Comparison of ENCODE assay signal across 27 mouse cellular contexts in the genomic region with DNA sequence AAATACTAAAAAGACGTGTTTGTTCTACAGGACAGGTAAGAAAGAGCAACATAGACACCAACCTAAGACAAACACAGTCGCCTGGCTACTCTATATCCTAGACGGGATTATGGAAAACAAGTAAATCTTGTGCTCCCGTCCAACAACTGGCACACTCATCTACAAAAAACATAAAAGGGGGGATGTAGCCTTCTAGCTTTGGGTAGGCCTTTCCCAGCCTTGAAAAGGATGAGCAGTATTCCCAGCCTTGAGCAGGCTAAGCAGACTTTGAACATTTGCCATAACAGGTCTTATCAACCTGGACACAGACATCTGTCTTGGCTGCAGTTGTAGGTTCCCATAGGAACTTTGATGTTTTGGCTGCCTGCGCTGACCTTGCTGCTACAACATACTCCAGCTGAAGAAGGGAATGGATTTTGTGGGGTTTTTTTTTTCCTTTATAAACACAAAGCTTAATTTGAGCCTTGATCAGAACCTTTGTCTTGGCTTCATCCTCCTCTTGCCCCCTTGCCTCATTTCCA. TPM values are rescaled to one million over a fixed set of nuclear protein-coding genes. Genes with fewer than 3 reads are reported as not detected.
A peak's percentile ranks its signal among the peaks of the same experiment; 100 is the strongest.
DNase-seq lines count a peak whose midpoint lies in the region; ATAC-seq lines count a peak whose summit lies in the region.
"Had no signal": no experiment of that assay in that cellular context is flagged by ENCODE, and none has a peak within 500 bp of the region (broad histone marks: within the 10 kb centered on the region; RNA-seq: fewer than 3 reads in every experiment).

No protein-coding gene starts in this region.

- no peaks in the 10 kb centered on the region for H3K27me3 ChIP-seq in midbrain, embryonic 11.5 days (ENCODE audit: control insufficient read depth, insufficient read depth, low read length)
- H3K27me3 ChIP-seq in liver, embryonic 12.5 days (replicated peaks), result no peaks in the 10 kb centered on the region
- H3K27me3 ChIP-seq: forebrain, embryonic 13.5 days; heart, embryonic 13.5 days; hindbrain, embryonic 12.5 days; hindbrain, embryonic 15.5 days; intestine, embryonic 15.5 days; Patski had no signal

- no peak overlapping the region for H3K27ac ChIP-seq in midbrain, embryonic 11.5 days (ENCODE audit: low read depth, low read length)
- no peak overlapping the region for H3K27ac ChIP-seq in liver, embryonic 12.5 days
- H3K27ac ChIP-seq: forebrain, embryonic 10.5 days; forebrain, embryonic 13.5 days; heart, embryonic 10.5 days; heart, embryonic 13.5 days; hindbrain, embryonic 12.5 days; hindbrain, embryonic 15.5 days; intestine, embryonic 15.5 days had no signal

- no peak for ATAC-seq in midbrain, embryonic 11.5 days (ENCODE audit: low FRiP score)
- no peak for ATAC-seq in liver, embryonic 12.5 days
- ATAC-seq: forebrain, embryonic 13.5 days; forebrain, embryonic 16.5 days; Patski had no signal

- no peaks in the 10 kb centered on the region for H3K36me3 ChIP-seq in midbrain, embryonic 11.5 days (ENCODE audit: control insufficient read depth, insufficient read depth, low read length)
- H3K36me3 ChIP-seq in liver, embryonic 12.5 days, result no peaks in the 10 kb centered on the region
- H3K36me3 ChIP-seq: forebrain, embryonic 10.5 days; heart, embryonic 10.5 days; heart, embryonic 13.5 days; hindbrain, embryonic 12.5 days; hindbrain, embryonic 15.5 days; intestine, embryonic 15.5 days had no signal

- DNase-seq in adrenal gland, adult (ENCODE audit: inconsistent age in 2 of 2, low spot score in 1 of 2), result peak; percentile 33 to 65
- no peak for DNase-seq in adrenal gland, postnatal 25 days
- DNase-seq in heart, adult 11 months, result peak; percentile 74
- DNase-seq in heart, adult 8-10 months (ENCODE audit: low spot score), result no peak
- DNase-seq in ovary, adult 18-20 months (ENCODE audit: low spot score), result peak; percentile 52
- DNase-seq in ovary, postnatal 10 days (ENCODE audit: low spot score), result no peak
- no peak for DNase-seq in midbrain, embryonic 11.5 days (ENCODE audit: low spot score, missing footprints)
- DNase-seq: cerebellum, adult 18-20 months; cerebellum, adult 9-10 months; cerebellum, postnatal 14 days; gastrocnemius, postnatal 10 days; gastrocnemius, postnatal 36 days; kidney, adult 11 months had no signal

- WGBS in midbrain, embryonic 11.5 days, result 83% methylated on average over 5 of the region's 5 CpGs
- 65% methylated on average over 5 of the region's 5 CpGs for WGBS in liver, embryonic 12.5 days (ENCODE audit: insufficient replicate concordance)

- no peak overlapping the region for H3K9ac ChIP-seq in midbrain, embryonic 11.5 days (ENCODE audit: low read length)
- no peak overlapping the region for H3K9ac ChIP-seq in liver, embryonic 12.5 days
- H3K9ac ChIP-seq: forebrain, embryonic 13.5 days; heart, embryonic 13.5 days; hindbrain, embryonic 12.5 days; hindbrain, embryonic 15.5 days; intestine, embryonic 15.5 days had no signal

- no peak overlapping the region for H3K4me3 ChIP-seq in midbrain, embryonic 11.5 days (ENCODE audit: low read depth, low read length)
- no peak overlapping the region for H3K4me3 ChIP-seq in liver, embryonic 12.5 days
- H3K4me3 ChIP-seq: forebrain, embryonic 10.5 days; forebrain, embryonic 13.5 days; heart, embryonic 10.5 days; heart, embryonic 13.5 days; hindbrain, embryonic 12.5 days; hindbrain, embryonic 15.5 days; intestine, embryonic 15.5 days had no signal

- no peak overlapping the region for H3K4me2 ChIP-seq in midbrain, embryonic 11.5 days
- H3K4me2 ChIP-seq in liver, embryonic 12.5 days, result no peak overlapping the region
- H3K4me2 ChIP-seq: forebrain, embryonic 13.5 days; heart, embryonic 13.5 days; hindbrain, embryonic 12.5 days; hindbrain, embryonic 15.5 days; intestine, embryonic 15.5 days had no signal

- H3K9me3 ChIP-seq in midbrain, embryonic 11.5 days (ENCODE audit: control insufficient read depth, low read length), result no peaks in the 10 kb centered on the region
- H3K9me3 ChIP-seq in liver, embryonic 12.5 days (replicated peaks), result no peaks in the 10 kb centered on the region
- H3K9me3 ChIP-seq: forebrain, embryonic 10.5 days; forebrain, embryonic 13.5 days; heart, embryonic 10.5 days; heart, embryonic 13.5 days; hindbrain, embryonic 12.5 days; hindbrain, embryonic 15.5 days; intestine, embryonic 15.5 days had no signal

- no peaks in the 10 kb centered on the region for H3K4me1 ChIP-seq in midbrain, embryonic 11.5 days (ENCODE audit: control insufficient read depth, insufficient read depth, low read length)
- H3K4me1 ChIP-seq in liver, embryonic 12.5 days, result peaks cover 4% of the 10 kb centered on the region
- H3K4me1 ChIP-seq: forebrain, embryonic 10.5 days; forebrain, embryonic 13.5 days; heart, embryonic 10.5 days; hindbrain, embryonic 12.5 days; intestine, embryonic 15.5 days had no signal

RNA-seq across cellular contexts. Expression of a gene that starts 23.1 kb away (rescaled TPM):
- 61.7 and 75.1 TPM in 2 replicates for total RNA-seq in adrenal gland, postnatal 25 days (2021)
- total RNA-seq in heart, adult 8-10 months (2022), result 10 to 100 TPM; 34.4 to 45.1 (median 42.8) TPM
- 18.7 and 19.4 TPM in 2 replicates for polyA plus RNA-seq in midbrain, embryonic 11.5 days (2014; fragmentation: Nextera tagmentation; extraction: Ambion mirVana)
- 24.5 and 25.8 TPM in 2 replicates for polyA plus RNA-seq in liver, embryonic 12.5 days (2016; fragmentation: Nextera tagmentation; extraction: Ambion mirVana)

RNA-seq across cellular contexts. Expression of a gene that starts 35.8 kb away (rescaled TPM):
- total RNA-seq in adrenal gland, postnatal 25 days (2021), result not detected in 2 replicates
- total RNA-seq in heart, adult 8-10 months (2022), result not detected
- polyA plus RNA-seq in midbrain, embryonic 11.5 days (2014; fragmentation: Nextera tagmentation; extraction: Ambion mirVana), result 0.29 TPM in 1 of 2 replicates, not detected in the other
- not detected in 2 replicates for polyA plus RNA-seq in liver, embryonic 12.5 days (2016; fragmentation: Nextera tagmentation; extraction: Ambion mirVana)
- total RNA-seq: gastrocnemius, postnatal 36 days; granulocyte monocyte progenitor cell, adult 5-6 weeks; heart, postnatal 25 days; hematopoietic stem cell, adult 5-6 weeks had no signal
- polyA plus RNA-seq: embryonic facial prominence, embryonic 11.5 days; forebrain, embryonic 10.5 days; forebrain, embryonic 13.5 days; heart, embryonic 10.5 days; heart, embryonic 13.5 days; intestine, embryonic 15.5 days had no signal

Comparison
In these comparisons a context has a peak if more than half of its experiments do, and no peak if none do; other contexts are left out.
1. DNase-seq: peak in adrenal gland, adult (2 of 2), heart, adult 11 months (single experiment) and ovary, adult 18-20 months (single experiment); none in adrenal gland, postnatal 25 days (single experiment), heart, adult 8-10 months (single experiment), ovary, postnatal 10 days (single experiment) and midbrain, embryonic 11.5 days (single experiment).